Mouse (Mus musculus) neural tube, embryonic 11.5 days (tissue): ENCODE measurements around the gene Dlg2. TPM values are rescaled to one million over a fixed set of nuclear protein-coding genes. Genes with fewer than 3 reads are reported as not detected.

ENCODE experiments used
- ATAC-seq: fragments of 200-750 bp; cut with Nextera tagmentation; 2 replicates; pipeline ENCODE4 v1.8.0; 2017; ENCODE audit warnings: moderate number of reproducible peaks, mild to moderate bottlenecking, moderate TSS enrichment, moderate library complexity; ENCODE audit not compliant: insufficient read depth, low FRiP score, low TSS enrichment
- DNase-seq: peaks from one replicate; pipeline ENCODE4 v3.0.0-alpha.2; 2015; ENCODE audit warnings: low spot score
- H3K27ac ChIP-seq: fragments of 300-500 bp; sonication (generic); 2 replicates; pipeline ENCODE4 v1.5.1; 2014; ENCODE audit warnings: low read depth, mild to moderate bottlenecking, low read length
- H3K27me3 ChIP-seq: fragments of 300-500 bp; sonication (generic); 2 replicates; pipeline ENCODE4 v1.6.1; 2014; ENCODE audit warnings: mild to moderate bottlenecking, low read length, mixed read lengths; ENCODE audit not compliant: control insufficient read depth, insufficient read depth
- H3K36me3 ChIP-seq: fragments of 300-500 bp; sonication (generic); 2 replicates; pipeline ENCODE4 v1.6.1; 2014; ENCODE audit warnings: mild to moderate bottlenecking, low read length, moderate library complexity, mixed read lengths; ENCODE audit not compliant: control insufficient read depth, insufficient read depth
- H3K4me1 ChIP-seq: fragments of 300-500 bp; sonication (generic); 2 replicates; pipeline ENCODE4 v1.6.1; 2014; ENCODE audit warnings: low read length, mixed read lengths; ENCODE audit not compliant: control insufficient read depth, insufficient read depth
- H3K4me2 ChIP-seq: fragments of 300-500 bp; sonication (generic); 2 replicates; pipeline ENCODE4 v1.6.1; 2014; ENCODE audit warnings: low read depth, mild to moderate bottlenecking, moderate library complexity
- H3K4me3 ChIP-seq: fragments of 300-500 bp; sonication (generic); 2 replicates; pipeline ENCODE4 v1.5.1; 2014; ENCODE audit warnings: low read depth, low read length
- H3K9ac ChIP-seq: fragments of 300-500 bp; sonication (generic); 2 replicates; pipeline ENCODE4 v1.6.1; 2014; ENCODE audit warnings: mild to moderate bottlenecking, low read length
- H3K9me3 ChIP-seq: fragments of 300-500 bp; sonication (generic); 2 replicates; pipeline ENCODE4 v1.6.1; 2016; ENCODE audit warnings: low read length; ENCODE audit not compliant: control insufficient read depth
- WGBS: fragments of 180-500 bp; shearing (Covaris S2); extraction: QIAGEN DNeasy Blood & Tissue Kit; methylation state at CpG from one replicate; pipeline ENCODE4 v1.1.7; 2014; 5-methylcytosine and 5-hydroxymethylcytosine counted together
- polyA plus RNA-seq: library from polyadenylated mRNA; unstranded; fragments of >200 nt; fragmentation: Nextera tagmentation; extraction: Ambion mirVana; gene quantifications from 2 replicates; pipeline ENCODE4 v1.2.1, GENCODE M21; 2014

Dlg2 gene
- polyA plus RNA-seq, result 5.1 and 6.2 TPM in 2 replicates

DNA sequence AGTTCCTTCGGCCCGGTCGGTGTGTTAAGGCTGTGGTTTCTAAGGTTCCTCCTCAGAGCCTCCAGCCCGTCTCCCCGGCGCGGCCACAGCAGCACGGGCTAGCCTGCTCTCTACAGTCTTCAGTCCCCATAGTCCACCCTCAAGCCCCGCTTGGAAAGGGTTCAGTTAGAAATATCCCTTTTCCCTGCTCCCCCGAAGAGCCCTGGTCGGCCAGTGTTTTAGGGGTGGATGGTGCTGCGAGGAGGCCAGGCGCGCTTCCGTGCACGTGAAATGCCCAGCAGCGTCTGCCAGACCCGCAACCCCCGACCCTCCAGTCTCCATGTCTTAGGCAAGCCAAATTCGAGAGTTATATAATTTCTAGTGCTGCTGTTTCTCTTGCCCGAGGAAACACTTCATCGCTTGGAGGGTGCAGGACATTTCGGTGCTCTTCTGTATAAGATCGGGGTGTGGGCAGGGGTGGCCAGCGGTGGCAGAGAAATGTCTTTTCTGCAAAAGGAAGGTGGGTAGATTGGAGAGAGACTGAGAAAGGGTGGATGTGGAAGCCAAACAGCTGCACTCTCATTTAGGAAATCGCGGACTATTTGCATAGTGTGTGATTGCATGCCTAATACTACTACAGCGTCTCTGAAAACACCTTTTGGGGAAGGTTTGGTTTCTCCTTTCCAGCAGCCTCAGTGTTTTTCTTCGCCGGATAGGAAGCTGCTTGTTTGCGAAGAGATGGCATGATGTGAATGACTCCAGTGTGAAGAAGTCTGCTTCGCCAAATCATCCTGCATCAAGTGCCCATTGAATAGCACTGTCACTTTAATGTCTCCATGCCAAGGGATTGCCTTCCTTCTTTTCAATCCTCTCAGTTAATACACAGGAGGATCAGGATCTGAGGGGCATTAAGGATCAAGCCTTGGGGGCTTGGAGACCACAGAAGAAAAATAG, at the start of gene Dlg2:
Dlg2 (plus strand) TSS at position 360 of the 933 bp plus-strand sequence.
- ATAC-seq, result peak; percentile 1
- H3K9me3 ChIP-seq, result no peaks in the 10 kb centered on the region
- no peak within 1 kb of the TSS for H3K27ac ChIP-seq

DNA sequence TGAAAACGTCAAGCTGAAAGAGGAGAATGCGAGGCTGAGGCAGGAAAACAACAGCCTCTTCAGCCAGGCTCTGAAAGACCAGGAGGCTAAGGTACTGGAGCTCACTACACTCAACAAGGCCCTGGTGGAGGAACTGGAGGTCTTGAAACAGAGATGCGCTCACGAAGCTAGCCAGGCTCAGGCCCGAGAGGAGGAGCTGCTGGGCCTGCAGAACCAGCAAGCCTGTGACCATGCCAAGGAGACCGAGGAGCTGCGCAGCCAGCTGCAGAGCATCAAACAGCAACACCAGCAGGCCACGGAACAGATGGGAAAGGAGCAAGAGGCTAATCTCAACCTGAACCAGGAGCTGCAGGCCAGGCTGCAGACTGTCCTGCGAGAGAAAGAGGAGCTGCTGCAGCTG, 49.5 kb upstream of the Dlg2 start:
- Histone ChIP-seq H3K9me3 (no peaks in the 10 kb centered on the region), H3K4me1 (no peaks in the 10 kb centered on the region), H3K4me2 (peak overlapping the region; percentile 59), H3K36me3 (no peaks in the 10 kb centered on the region), H3K9ac (peak overlapping the region; percentile 32; the same call in 1 of the 2 replicates), H3K4me3 (peak overlapping the region; percentile 26; the same call in 1 of the 2 replicates), H3K27ac (no peak overlapping the region), H3K27me3 (no peaks in the 10 kb centered on the region)
- ATAC-seq (no peak), DNase-seq (no peak)
- WGBS, result 66% methylated on average over 9 of the region's 9 CpGs

More for the DNA sequence above, at the start of gene Dlg2:
- H3K4me1 ChIP-seq, result no peaks in the 10 kb centered on the region
- under 1% methylated on average over 32 of the region's 32 CpGs for WGBS
- H3K36me3 ChIP-seq, result no peaks in the 10 kb centered on the region
- peak; percentile 31 for DNase-seq
- H3K27me3 ChIP-seq, result no peaks in the 10 kb centered on the region
- H3K4me3 ChIP-seq, result peak within 1 kb of the TSS; percentile 60
- H3K9ac ChIP-seq, result peak within 1 kb of the TSS; percentile 59
- peak within 1 kb of the TSS; percentile 71 for H3K4me2 ChIP-seq

DNA sequence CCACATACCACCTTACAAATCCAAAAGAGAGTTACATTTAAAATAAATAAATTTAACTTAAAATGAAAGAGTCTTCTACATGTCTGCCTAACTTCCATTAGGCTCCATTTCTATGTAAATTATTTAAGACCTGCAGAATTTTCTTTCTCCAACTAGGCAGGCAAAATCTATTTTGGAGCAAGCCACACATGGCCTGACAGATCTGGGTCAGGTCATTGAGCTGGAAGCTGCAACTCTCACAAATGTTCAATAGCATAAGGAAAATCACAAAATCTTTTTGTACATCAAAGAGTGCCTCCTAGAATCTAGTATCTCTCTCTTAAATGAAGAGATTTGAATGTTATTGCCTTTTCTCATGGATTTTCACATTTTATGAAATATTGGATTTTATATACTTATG, 44.3 kb upstream of the Dlg2 start:
- Histone ChIP-seq H3K9ac (no peak overlapping the region), H3K27ac (no peak overlapping the region), H3K27me3 (no peaks in the 10 kb centered on the region), H3K4me3 (no peak overlapping the region), H3K9me3 (no peaks in the 10 kb centered on the region), H3K4me1 (no peaks in the 10 kb centered on the region), H3K36me3 (no peaks in the 10 kb centered on the region), H3K4me2 (no peak overlapping the region)
- DNase-seq, result no peak
- no peak for ATAC-seq

GRCm38 (mm10) chr7:90440044-90440443, 36.4 kb upstream of the Dlg2 start:
- H3K27ac ChIP-seq, result no peak overlapping the region
- 90% methylated on average over 4 of the region's 4 CpGs for WGBS
- no peak overlapping the region for H3K4me3 ChIP-seq
- H3K36me3 ChIP-seq, result no peaks in the 10 kb centered on the region
- no peak overlapping the region for H3K4me2 ChIP-seq
- no peaks in the 10 kb centered on the region for H3K9me3 ChIP-seq
- ATAC-seq (no peak), DNase-seq (no peak)
- no peaks in the 10 kb centered on the region for H3K27me3 ChIP-seq
- H3K9ac ChIP-seq, result no peak overlapping the region
- H3K4me1 ChIP-seq, result 0 out of 2 replicates have a peak, but pooled peaks cover 3% of the 10 kb centered on the region

DNA sequence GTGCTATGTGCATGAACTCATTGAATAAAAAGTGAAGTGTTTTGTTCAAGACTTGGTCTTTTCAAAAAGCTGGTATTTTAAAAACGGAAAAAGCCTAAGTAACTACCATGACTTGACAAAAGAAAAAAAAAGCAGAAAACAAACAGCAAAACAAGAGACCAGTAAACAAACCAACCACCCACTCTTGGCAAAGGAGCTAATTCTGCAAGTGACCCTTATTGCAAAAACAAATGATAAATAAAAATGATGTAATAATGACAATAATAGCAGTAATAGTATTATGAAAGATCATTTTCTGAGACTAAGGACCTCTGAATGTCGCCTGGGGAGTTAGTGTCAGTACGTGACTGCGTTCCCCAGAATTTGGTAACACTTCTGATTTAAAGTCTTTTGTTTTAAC, 34.4 kb upstream of the Dlg2 start:
- H3K27me3 ChIP-seq, result no peaks in the 10 kb centered on the region
- no peak overlapping the region for H3K27ac ChIP-seq
- ATAC-seq (0 out of 2 replicates have a peak, but pooled peaks have one; percentile 16), DNase-seq (no peak)
- peak overlapping the region; percentile 96 for H3K4me2 ChIP-seq
- H3K4me3 ChIP-seq, result peak overlapping the region; percentile 96
- no peaks in the 10 kb centered on the region for H3K9me3 ChIP-seq
- H3K36me3 ChIP-seq, result no peaks in the 10 kb centered on the region
- peaks cover 6% of the 10 kb centered on the region; the same call in 1 of the 2 replicates for H3K4me1 ChIP-seq
- 11% methylated on average over 4 of the region's 4 CpGs for WGBS
- peak overlapping the region; percentile 99 for H3K9ac ChIP-seq

- Histone ChIP-seq H3K9me3 (no peaks in the 10 kb centered on the region), H3K27ac (peak within 1 kb of the TSS; percentile 98), H3K27me3 (no peaks in the 10 kb centered on the region), H3K4me2 (peak within 1 kb of the TSS; percentile 96), H3K9ac (peak within 1 kb of the TSS; percentile 99), H3K36me3 (no peaks in the 10 kb centered on the region), H3K4me1 (peaks cover 6% of the 10 kb centered on the region; the same call in 1 of the 2 replicates), H3K4me3 (peak within 1 kb of the TSS; percentile 96)
- peak; percentile 95 for ATAC-seq
- WGBS, result under 1% methylated on average over 46 of the region's 54 CpGs
- peak; percentile 98 for DNase-seq
These were observed 33.9 kb upstream of the Dlg2 start, which contains the start of gene Crebzf for GRCm38 (mm10) chr7:90442518-90443080. Gene Crebzf, plus strand, starts transcription at chr7:90442729.

DNA sequence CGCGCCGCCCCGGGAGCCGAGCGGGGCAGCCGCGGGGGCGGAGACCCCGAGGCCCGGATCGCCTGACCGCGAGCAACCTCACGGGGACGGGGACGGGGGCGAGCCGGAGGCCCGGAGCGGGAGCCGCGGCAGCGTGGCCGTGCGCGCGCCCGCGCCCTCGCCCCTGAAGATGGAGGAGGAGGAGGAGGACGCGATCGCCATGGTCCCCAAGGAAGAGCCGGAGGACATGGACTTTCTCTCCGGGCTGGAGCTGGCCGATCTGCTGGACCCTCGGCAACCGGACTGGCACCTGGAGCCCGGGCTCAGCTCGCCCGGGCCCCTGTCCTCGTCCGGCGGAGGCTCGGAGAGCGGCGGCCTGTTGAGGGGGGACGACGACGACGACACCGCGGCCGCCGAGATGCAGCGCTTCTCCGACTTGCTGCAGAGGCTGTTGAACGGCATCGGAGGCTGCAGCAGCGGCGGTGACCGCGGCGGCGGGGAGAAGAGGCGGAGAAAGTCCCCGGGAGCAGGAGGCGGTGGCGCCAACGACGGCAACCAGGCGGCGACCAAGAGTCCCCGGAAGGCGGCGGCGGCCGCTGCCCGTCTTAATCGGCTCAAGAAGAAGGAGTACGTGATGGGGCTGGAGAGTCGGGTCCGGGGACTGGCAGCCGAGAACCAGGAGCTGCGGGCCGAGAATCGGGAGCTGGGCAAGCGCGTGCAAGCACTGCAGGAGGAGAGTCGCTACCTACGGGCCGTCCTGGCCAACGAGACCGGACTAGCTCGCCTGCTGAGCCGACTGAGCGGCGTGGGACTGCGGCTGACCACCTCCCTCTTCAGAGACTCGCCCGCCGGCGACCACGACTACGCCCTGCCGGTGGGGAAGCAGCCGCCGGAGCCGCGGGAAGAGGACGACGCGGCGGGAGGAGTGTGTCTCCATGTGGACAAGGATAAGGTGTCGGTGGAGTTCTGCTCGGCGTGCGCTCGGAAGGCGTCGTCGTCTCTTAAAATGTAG, 33.1 kb upstream of the Dlg2 start:
- H3K4me1 ChIP-seq, result peaks cover 6% of the 10 kb centered on the region; the same call in 1 of the 2 replicates
- no peaks in the 10 kb centered on the region for H3K9me3 ChIP-seq
- peak; percentile 82 for DNase-seq
- H3K27ac ChIP-seq, result peak overlapping the region; percentile 98
- H3K4me2 ChIP-seq, result peak overlapping the region; percentile 96
- peak; percentile 67 for ATAC-seq
- no peaks in the 10 kb centered on the region for H3K27me3 ChIP-seq
- under 1% methylated on average over 123 of the region's 123 CpGs for WGBS
- H3K9ac ChIP-seq, result peak overlapping the region; percentile 99
- H3K4me3 ChIP-seq, result peak overlapping the region; percentile 96
- H3K36me3 ChIP-seq, result no peaks in the 10 kb centered on the region

DNA sequence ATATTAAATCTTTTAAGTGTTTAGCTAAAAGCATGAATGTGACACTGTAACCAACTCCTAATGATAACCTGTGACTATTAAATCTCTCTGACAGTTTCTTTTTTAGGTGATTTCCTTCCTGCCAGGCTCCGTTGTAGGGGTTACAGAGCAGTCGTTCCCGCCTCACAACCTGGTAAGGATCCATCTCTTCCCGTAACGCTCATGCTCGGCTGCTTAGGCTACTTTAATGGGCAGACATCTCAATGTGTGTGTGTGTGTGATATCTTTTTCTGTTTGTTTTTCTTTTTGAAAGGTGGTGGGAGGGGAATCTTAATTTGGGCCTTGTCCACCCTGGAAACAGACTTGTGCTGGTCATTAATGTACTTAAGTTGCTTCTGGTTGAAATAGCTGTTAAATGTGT, 32.3 kb upstream of the Dlg2 start:
- no peak for DNase-seq

More for the DNA sequence above, 32.3 kb upstream of the Dlg2 start:
- H3K4me3 ChIP-seq, result peak overlapping the region; percentile 96
- H3K4me2 ChIP-seq, result peak overlapping the region; percentile 96
- peak overlapping the region; percentile 98; the same call in 1 of the 2 replicates for H3K27ac ChIP-seq
- H3K36me3 ChIP-seq, result no peaks in the 10 kb centered on the region
- no peaks in the 10 kb centered on the region for H3K9me3 ChIP-seq
- H3K4me1 ChIP-seq, result peaks cover 6% of the 10 kb centered on the region; the same call in 1 of the 2 replicates
- no peaks in the 10 kb centered on the region for H3K27me3 ChIP-seq
- no peak for ATAC-seq
- peak overlapping the region; percentile 99 for H3K9ac ChIP-seq
- under 1% methylated on average over 6 of the region's 6 CpGs for WGBS
